Mouse (Mus musculus): ENCODE data around the gene Acox1.

The Acox1 gene

GRCm38 (mm10) chr11:116198639-116199531 is at the start of gene Acox1, which contains the start of gene Ten1:
Gene Acox1 (minus strand): TSS chr11:116199045.
Gene Ten1 (plus strand): TSS chr11:116198855.
- peak; percentile 76 to 89 for DNase-seq (ENCODE audit: low read depth in 2 of 2, low spot score in 2 of 2)

- no peak for DNase-seq (ENCODE audit: low read depth in 2 of 2, low spot score in 2 of 2)
Observed at GRCm38 (mm10) chr11:116247502-116248222, 48.8 kb upstream of the Acox1 start.

GRCm38 (mm10) chr11:116245616-116246015 is 46.8 kb upstream of the Acox1 start:
- no peak for DNase-seq (ENCODE audit: low read depth in 2 of 2, low spot score in 2 of 2)

- no peak for DNase-seq (ENCODE audit: low read depth in 2 of 2, low spot score in 2 of 2)
Observed at GRCm38 (mm10) chr11:116244580-116244979, 45.7 kb upstream of the Acox1 start.

GRCm38 (mm10) chr11:116241744-116242235 is 42.9 kb upstream of the Acox1 start:
- no peak for DNase-seq (ENCODE audit: low read depth in 2 of 2, low spot score in 2 of 2)

- DNase-seq (ENCODE audit: low read depth in 2 of 2, low spot score in 2 of 2), result no peak
Observed at GRCm38 (mm10) chr11:116239797-116240196, 41.0 kb upstream of the Acox1 start.

GRCm38 (mm10) chr11:116237742-116238395 is 39.0 kb upstream of the Acox1 start, which contains the start of gene Evpl:
Gene Evpl (minus strand): TSS chr11:116238077.
- peak in 1 of 2 experiments; percentile 20 for DNase-seq (ENCODE audit: low read depth in 2 of 2, low spot score in 2 of 2)

- no peak for DNase-seq (ENCODE audit: low read depth in 2 of 2, low spot score in 2 of 2)
Observed at GRCm38 (mm10) chr11:116234901-116235300, 36.1 kb upstream of the Acox1 start.

- no peak for DNase-seq (ENCODE audit: low read depth in 2 of 2, low spot score in 2 of 2)
Observed at GRCm38 (mm10) chr11:116232427-116232826, 33.6 kb upstream of the Acox1 start.

GRCm38 (mm10) chr11:116228699-116229098 is 29.9 kb upstream of the Acox1 start:
- no peak for DNase-seq (ENCODE audit: low read depth in 2 of 2, low spot score in 2 of 2)

GRCm38 (mm10) chr11:116226414-116226813 is 27.6 kb upstream of the Acox1 start:
- DNase-seq (ENCODE audit: low read depth in 2 of 2, low spot score in 2 of 2), result peak; percentile 78 to 84

GRCm38 (mm10) chr11:116222740-116223059 is 23.9 kb upstream of the Acox1 start:
- DNase-seq (ENCODE audit: low read depth in 2 of 2, low spot score in 2 of 2), result no peak

- DNase-seq (ENCODE audit: low read depth in 2 of 2, low spot score in 2 of 2), result no peak
Observed at GRCm38 (mm10) chr11:116221931-116222739, 23.3 kb upstream of the Acox1 start.

- peak; percentile 25 to 44 for DNase-seq (ENCODE audit: low read depth in 2 of 2, low spot score in 2 of 2)
Observed at GRCm38 (mm10) chr11:116219885-116220284, 21.0 kb upstream of the Acox1 start.

- no peak for DNase-seq (ENCODE audit: low read depth in 2 of 2, low spot score in 2 of 2)
Observed at GRCm38 (mm10) chr11:116218737-116219400, 20.0 kb upstream of the Acox1 start.

GRCm38 (mm10) chr11:116218263-116218662 is 19.4 kb upstream of the Acox1 start:
- no peak for DNase-seq (ENCODE audit: low read depth in 2 of 2, low spot score in 2 of 2)

GRCm38 (mm10) chr11:116216549-116216948 is 17.7 kb upstream of the Acox1 start:
- DNase-seq (ENCODE audit: low read depth in 2 of 2, low spot score in 2 of 2), result no peak

GRCm38 (mm10) chr11:116215991-116216390 is 17.1 kb upstream of the Acox1 start:
- no peak for DNase-seq (ENCODE audit: low read depth in 2 of 2, low spot score in 2 of 2)

- no peak for DNase-seq (ENCODE audit: low read depth in 2 of 2, low spot score in 2 of 2)
Observed at GRCm38 (mm10) chr11:116215181-116215580, 16.3 kb upstream of the Acox1 start.
